Mouse (Mus musculus) frontal cortex, adult 2 months (tissue): ENCODE data around the gene Cylc1. TPM values are rescaled to one million over a fixed set of nuclear protein-coding genes. Genes with fewer than 3 reads are reported as not detected.

Experiments used
- DNase-seq, 2 experiments: peaks; one replicate each; pipeline ENCODE4 v3.0.0; 2022; ENCODE audit warnings: low spot score in 1 of 2; ENCODE audit errors: extremely low spot score in 1 of 2
- polyA plus RNA-seq: library from polyadenylated mRNA; depleted of rRNA; stranded (reverse); fragments of >200 nt; gene quantifications from 2 replicates; pipeline ENCODE4 v1.2.3, GENCODE M21; 2012; rRNA removed

Gene Cylc1
- not detected in 2 replicates for polyA plus RNA-seq

DNA sequence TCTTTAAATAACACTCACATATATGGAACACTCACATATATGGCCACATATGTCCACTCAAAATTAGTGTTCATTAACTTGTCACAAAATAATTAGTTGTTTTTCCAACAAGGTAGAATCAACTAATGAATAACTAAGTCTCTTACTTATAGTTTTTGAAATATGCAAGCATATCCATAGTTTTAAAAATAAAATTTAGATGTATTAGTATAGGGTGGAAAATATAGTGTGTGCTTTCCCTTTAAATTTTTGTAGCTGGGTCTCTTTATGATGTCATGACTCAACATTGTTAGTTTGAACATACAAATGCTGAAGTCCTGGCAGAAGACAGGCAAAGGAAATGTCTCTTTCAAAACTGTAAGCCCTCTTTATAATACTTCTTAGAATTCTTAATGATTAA lies at the start of gene Cylc1:
Cylc1 (plus strand) TSS at position 301 of the 400 bp plus-strand sequence.
- no peak for DNase-seq

GRCm38 (mm10) chrX:111078680-111079079 lies 31.5 kb upstream of the Cylc1 start:
- no peak for DNase-seq

DNA sequence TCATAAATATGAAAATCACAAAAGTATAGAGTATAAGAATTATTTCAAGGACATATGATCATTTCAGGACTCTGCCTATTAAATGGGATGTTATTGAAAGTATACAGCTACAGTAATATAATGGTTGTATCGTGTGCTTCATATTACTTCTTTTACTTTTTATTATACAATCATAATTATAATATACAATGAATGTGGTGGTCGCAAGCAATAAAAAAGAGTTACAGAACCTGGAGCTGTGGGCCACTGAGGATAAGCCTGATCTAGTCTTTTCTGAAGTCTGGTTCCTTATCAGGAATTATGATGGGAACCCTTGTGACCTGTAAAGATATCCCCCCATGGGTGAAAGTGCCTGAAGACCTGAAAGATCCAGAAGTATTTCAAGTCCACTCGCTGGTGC lies 57.8 kb downstream of the Cylc1 start, which contains the start of gene Gm10112:
Gm10112 (plus strand) TSS at position 301 of the 400 bp plus-strand sequence.
- no peak for DNase-seq

Other genes with a start within 250 kb of the Cylc1 start
- gene Gm10112, start 57.9 kb downstream of the Cylc1 start, polyA plus RNA-seq, result not detected in 2 replicates